Mouse (Mus musculus) NIH3T3 (cell line): Measurements from ENCODE around the gene Naa38.

ENCODE experiments used
- DNase-seq: peaks from one replicate; pipeline ENCODE4 v3.0.0-alpha.2; 2012; ENCODE audit warnings: low read depth

Naa38 gene

DNA sequence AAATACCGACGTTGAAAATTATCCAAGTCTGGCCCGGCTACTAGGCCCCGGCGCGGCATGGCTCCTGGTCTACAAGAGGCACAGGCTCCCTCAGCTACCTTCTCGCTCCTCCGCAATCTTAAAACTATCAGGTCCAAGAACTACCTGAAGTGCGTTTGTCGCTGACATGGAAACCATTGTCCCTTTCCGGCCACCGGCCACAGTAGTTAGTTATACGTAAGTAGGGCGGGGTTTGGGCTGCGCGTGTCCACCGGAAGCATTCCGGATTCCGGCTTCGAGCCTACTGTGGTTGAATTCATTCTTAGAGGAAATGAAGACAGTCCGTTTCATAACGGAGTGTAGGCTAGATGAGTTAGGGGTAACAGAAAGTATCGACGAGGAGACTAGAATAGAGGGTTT, at the start of gene Naa38, which contains the start of gene Cyb5d1:
Gene Naa38 (plus strand): TSS at position 253 of the 399 bp plus-strand sequence.
Gene Cyb5d1 (minus strand): TSS at position 397 of the 399 bp plus-strand sequence.
- DNase-seq = peak; percentile 90

- DNase-seq = no peak
Measured at GRCm38 (mm10) chr11:69346441-69346840, 48.8 kb upstream of the Naa38 start.

DNA sequence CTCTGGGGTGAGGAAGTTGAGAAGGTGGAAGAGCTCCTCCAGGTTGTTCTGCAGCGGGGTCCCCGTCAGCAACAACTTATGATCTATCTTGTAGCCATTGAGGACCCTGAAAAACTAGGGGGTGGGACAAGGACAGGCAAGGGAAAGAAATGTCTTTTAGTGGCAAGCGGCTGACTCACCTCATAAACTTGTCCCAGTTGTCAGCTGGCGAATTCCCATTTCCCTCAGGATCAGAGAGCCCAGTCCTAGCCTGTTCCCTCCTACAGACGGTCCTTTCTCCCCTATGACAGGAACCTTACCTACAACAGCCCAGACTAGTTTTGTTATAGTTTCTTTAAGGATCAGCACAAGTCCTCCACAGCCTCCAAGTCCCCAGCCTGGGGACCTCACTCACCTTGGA, 38.7 kb upstream of the Naa38 start:
- no peak for DNase-seq

GRCm38 (mm10) chr11:69357690-69358089, 37.6 kb upstream of the Naa38 start:
- DNase-seq = no peak

GRCm38 (mm10) chr11:69362021-69362420, 33.3 kb upstream of the Naa38 start:
- no peak for DNase-seq

GRCm38 (mm10) chr11:69362479-69362878, 32.8 kb upstream of the Naa38 start:
- DNase-seq = peak; percentile 68

DNA sequence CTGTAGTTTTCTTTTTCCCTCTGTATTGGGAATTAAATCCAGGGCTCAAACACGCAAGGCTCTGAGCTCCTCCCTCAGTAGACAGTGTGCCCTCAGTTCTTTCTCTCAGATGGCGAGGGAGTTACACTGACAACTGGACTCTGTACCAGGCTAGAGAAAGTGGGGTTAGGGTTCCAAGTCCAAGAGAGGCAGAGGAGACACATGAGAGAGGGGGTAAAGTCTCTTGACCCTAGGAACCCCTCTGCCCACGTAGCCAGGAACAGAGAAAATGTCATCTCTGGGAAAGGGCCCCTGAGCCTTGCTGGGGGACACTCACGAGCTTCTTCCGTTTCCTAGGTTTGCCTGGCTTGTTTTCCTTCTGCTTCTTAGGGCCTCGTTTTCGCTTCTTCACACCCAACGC, 30.9 kb upstream of the Naa38 start:
- no peak for DNase-seq

- DNase-seq = peak; percentile 89
Measured at GRCm38 (mm10) chr11:69364910-69365309, 30.4 kb upstream of the Naa38 start.

DNA sequence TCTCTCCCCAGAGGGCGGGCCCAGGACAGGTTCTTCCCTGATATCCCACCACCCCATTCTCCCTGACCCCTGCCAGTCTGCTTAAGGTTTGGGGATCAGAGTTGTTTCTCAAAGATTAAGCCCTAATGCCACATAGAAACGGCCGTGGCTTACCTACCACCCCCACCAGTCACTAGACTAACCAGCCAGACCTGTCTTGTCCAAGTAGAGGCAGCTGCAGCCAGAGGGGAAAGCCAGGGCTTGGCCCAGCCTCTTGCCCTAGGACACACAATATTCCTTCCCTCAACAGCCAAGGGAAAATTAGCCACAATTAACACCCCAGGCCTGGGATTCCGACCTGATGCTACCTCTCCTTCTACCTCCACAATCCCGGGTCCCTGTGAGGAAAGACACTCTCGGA, 29.6 kb upstream of the Naa38 start:
- DNase-seq = no peak

DNA sequence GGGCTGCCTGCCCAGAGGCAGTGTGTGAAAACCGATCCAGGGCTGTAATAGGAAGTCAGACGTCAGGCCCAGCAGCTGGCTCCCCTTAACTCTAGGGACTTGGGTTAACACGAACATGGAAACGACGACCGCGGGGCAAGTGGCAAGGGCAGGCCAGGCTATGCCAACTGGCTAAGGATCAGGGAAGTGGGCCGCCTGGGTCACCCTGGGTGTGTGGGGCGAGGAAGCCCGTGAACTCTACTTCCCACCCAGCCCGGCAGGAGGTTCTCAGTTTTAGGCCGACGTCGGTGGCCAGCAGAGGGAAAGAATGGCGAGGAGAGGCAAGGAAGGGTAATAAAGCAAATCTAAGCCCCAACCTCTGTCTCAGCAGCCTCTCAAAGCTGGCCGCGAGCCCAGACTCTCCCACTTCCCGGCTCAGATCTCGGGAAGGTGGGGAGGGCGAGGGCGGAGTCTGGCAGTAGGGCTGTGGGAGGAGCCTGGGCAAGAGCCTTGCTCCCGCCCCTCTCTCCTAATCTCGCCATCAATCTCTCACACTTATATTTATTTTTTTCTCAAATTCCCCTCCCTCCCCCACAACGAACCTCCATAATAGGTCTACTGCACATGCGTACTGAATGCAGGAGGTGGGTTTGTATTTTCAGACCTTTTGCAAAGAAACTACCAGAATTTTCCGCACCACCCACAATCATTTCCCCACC, 29.0 kb upstream of the Naa38 start:
- DNase-seq = peak; percentile 100

DNA sequence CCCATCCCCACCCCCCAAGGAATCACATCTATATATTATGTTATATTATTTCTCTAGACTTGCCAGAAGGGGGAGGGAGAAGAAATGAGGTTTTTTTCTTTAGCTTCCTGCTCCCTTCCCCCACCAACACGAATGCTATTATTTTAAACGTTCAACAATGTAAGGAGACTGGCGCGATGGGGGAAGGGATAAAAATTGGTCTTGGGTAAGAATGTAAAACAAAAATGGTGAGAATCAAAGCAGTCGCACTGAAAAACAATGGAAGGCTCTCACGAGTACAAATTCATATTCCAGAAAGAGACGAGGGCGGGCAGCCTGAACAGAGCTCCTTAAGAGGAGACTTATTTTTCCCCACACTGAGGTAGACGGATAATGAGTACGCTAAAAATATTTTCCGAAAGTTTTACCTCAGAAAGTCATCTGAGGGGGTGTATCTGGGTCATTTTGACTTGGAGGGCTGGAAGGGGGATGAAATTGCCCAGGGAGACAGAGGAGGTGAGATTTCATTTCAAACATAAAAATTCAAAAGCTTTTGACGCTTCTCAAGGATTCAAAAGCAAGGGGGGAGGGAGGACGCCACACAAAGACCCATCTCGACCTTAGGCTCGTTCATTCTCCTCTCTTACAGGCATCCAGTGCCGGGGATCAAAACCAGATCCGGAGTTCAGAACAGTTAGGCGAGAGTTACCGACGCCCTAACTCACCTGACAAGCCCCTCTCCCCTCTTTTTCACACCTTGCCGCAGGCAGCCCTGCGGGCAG, 28.3 kb upstream of the Naa38 start:
- DNase-seq = peak; percentile 44

- DNase-seq = no peak
Measured at GRCm38 (mm10) chr11:69367616-69368355, 27.5 kb upstream of the Naa38 start.

DNA sequence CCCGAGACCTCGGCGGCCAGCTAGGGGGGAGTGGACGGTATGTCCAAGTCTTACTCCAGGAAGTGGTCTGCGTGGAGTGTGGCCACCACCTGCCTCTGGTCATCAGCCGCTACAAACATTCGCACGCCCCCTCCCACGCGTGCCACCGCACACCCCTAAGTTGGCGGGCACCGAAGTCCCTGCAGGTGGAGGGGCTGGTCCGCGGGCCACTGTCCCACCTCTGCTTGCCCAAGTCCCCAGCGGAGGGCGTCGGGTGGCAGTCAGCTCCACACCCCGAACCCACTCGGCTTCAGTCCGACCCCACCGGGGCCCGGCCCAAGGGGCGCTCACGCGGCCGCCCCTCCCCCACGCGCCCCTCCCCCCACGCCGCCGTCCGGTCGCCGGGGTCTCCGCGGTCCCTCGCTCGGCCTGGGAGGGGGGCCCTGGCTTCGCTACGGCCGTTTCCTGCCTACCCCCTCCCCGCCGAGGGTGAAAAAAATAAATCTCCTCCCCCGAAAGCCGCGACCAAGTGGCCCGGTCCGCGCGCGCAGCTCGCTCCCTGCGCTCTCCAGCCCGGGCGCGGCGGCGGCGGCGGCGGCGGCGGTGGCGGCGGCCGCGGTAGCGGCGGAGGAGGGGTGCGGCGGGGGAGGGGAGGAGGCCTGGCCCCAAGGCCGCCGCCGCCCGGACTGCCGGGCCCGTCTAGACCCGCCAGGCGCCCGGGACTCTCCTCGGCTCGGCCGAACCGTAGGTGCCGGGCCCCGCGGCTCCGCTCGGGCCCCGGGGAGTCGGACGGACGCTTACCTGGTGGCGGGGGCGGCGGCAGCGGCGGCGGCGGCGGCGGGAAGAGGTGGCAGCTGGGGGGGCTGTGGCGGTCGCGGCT, 26.7 kb upstream of the Naa38 start:
- peak; percentile 67 for DNase-seq

GRCm38 (mm10) chr11:69369215-69369989, 25.9 kb upstream of the Naa38 start, which contains the start of gene Chd3:
Gene Chd3, minus strand, starts transcription at chr11:69369406.
- no peak for DNase-seq

DNA sequence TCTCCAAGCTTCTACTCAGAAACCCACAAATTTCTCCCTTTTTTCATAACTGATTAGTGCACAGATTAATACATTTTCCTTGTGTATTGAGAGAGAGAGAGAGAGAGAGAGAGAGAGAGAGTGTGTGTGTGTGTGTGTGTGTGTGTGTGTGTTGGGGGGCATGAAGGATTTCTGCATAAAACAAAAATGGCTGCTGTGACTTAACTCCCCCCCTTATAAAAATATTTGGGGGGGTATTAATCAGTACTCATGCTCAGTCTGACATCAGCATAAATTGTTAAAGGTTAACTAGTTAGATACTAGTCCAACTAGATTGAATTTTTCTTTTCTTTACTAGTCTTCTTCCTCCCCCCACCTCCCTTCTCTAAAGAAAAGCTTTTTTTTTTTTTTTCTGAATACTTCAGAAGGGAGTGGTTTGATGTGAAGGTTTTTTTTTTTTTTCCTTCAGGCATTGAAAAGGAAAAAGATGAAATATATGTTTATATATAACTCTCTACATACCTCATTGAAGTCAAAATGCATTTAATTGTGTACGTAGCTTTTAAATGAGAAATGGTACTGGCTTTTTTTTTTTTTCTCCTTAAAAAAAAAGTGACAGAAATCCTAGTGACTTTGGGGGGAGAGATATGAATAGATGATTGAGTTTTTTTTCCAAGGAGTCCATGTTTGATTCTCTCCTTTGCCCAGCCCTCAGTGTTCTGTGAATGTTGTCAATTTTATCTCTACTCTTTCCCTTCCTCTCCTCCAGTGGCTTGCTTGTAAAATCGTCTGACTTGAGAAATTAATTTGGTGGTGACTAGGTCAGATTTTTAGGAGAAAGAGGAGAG, 25.1 kb upstream of the Naa38 start:
- DNase-seq = peak; percentile 46

DNA sequence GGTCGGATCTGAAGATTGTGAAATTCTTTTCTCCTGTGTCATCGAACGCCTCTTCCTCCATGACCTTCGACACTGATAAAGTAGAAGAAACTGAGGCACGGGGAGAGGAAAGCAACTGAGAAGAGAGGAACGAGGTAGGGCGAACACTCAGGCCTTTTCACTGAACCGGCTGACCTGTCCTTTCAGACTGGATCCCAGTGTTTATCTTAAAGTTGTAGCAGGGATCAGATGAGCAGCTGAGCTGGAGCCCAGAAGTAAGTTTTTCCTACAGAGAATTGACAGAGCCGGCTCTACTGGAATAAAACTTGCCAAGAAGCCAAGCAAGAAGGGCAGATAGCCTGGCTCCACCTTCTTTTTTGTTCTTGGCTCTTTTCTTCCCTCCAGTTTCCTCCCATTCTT, 24.5 kb upstream of the Naa38 start:
- DNase-seq = peak; percentile 44

DNA sequence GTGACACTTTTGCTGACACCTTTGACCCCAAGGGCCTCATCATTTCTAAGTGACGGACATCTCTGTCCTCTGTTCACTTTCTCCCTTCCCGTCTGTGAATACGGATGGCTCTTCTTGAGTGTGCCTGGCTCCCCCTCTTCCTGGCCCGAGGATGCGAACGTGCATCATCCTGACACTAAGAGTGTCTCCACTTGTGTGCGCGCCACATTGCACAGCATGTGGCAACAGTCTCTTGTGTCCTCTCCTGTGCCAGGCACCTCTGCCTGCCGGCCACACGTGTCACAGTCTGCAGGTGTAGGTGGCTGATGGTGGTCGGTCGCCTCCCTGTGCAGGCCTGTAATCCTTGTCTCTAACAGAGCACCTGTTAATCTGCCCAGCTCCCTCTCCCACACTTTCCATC, 23.7 kb upstream of the Naa38 start:
- no peak for DNase-seq

DNA sequence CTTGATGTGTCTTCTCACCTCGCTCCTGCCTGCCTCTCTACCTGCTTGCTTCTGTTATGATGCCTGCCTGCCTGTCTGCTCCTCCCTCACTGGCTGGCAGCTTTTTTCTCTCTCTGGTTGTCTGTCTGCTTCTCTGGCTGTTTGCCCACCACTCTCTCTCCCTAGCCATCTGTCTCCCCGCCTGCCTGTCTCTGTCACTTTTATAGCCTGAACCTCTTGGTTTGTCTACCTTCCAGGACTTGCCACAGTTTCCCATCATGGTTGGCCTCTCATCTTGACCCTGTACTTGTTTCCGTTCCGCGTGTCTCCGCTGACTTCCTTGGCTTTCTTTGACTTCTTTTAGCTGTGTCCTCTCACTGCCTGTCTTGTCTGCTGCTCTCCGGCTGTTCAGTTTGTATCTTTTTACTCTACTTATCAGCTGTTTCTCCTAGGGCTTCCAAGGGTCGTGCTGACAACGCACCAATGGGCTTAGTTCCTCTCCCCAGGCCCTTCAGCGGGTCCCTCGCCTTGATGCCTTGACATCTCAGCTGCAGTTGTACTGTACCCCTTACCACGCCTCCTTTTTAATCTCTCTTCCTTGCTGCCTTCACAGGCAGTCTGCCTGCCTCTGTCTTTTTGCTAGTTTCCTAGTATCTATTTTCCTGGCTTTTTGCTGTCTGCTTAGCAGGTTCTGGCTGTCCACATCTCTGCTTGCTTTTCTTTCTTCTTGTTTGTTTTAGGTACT, 23.1 kb upstream of the Naa38 start:
- no peak for DNase-seq

DNA sequence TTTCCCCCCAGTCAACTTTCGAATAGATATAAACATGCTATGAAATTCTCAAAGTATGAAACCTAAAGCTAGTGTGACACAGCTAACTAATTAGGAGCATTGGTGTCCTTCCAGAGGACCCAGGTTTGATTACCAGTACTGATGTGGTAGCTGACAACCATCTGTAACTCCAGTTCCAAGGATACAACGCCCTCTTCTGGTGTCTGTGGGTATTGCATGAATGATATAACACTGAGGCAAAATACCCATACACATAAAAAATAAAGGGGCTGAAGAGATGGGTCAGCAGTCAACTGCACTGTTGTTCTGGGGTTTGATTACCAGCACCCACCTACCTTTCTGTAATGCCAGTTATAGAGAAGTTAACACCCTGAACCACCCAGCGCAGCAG, 22.5 kb upstream of the Naa38 start:
- peak; percentile 46 for DNase-seq
